Mouse (Mus musculus) testis, postnatal 14 days (tissue): Measurements from ENCODE around the gene Slc17a9.
A peak's percentile ranks its signal among the peaks of the same experiment; 100 is the strongest.
"Not testable (repeated sequence)": the region's sequence is repeated elsewhere in the genome, so short reads cannot be mapped to it uniquely, and the experiment has no call there.

Experiments used
- DNase-seq: peaks from one replicate; pipeline ENCODE4 v3.0.0; 2021; ENCODE audit warnings: low spot score

The Slc17a9 gene

DNA sequence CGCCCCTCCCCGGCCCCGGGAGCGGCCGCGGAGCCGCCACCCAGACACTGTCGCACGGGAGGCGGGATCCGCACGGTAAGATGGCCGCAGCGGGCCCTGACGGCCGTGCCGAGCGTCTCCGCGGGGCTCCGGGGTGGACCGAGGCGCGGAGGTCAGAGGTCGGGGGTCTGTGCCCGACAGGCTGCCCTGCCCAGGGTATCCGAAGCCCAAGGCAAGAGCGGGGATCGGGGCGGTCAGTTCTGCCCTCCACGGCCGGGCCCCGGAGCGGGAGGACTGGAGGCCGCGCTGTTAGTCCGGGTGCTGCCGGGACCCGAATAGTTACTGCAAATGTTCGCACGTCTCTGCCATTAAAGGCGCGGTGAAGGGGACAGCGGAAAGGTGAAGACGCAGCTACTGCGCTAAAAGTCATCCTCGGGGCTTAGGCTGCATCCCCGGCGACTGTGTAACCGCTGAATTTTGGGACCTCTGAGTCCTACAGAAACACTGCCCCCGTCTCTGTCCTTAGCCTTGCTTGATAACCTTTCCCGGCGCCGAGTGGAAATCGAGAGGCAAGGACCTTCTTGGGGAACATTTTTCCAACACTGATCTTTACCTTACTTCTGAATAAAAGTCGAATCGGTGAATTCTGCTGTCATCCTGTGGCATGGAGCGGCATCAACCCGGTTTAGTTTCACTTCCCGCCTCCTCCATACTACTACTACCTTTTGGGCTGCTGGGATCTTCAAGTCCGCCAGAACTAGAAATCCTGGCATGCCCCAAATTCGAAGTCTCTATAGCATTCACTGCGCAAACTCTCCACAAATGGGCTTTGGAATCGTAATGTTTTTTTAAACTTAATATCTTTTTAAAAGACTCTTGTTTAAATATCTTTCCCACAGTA lies 14.5 kb upstream of the Slc17a9 start:
- no peak for DNase-seq

- DNase-seq, result no peak
These were observed 13.5 kb upstream of the Slc17a9 start for GRCm38 (mm10) chr2:180711527-180711926.

DNA sequence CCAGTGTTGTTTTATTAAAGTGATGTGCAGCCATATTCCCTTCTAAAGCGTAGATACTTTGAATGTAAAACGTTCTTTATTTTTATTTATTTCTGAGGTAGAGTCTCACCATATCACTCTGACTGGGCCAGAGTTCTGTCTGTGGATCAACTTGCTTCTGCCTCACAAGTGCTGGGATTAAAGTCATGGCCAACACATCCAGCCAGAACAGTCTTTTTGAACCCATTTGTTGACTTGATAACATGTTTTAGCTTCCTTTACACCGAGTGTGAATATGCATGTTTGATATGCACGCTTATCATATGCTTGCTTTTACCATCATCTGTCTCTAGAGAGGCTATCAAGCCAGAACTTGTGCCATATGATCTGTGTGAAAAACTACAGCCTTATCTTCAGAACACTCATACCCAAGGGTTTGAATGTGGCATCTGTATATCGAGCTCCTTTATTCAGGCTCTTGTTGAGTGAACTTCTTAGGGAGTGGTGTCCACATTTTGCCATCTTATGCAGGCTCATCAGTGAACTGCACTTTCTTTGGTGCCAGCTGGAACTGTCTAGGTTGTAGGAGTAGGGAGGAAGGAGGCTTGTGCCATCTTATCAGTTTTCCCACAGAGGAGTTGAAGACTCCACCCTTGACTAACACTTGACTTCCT lies 12.9 kb upstream of the Slc17a9 start:
- DNase-seq, result no peak

DNA sequence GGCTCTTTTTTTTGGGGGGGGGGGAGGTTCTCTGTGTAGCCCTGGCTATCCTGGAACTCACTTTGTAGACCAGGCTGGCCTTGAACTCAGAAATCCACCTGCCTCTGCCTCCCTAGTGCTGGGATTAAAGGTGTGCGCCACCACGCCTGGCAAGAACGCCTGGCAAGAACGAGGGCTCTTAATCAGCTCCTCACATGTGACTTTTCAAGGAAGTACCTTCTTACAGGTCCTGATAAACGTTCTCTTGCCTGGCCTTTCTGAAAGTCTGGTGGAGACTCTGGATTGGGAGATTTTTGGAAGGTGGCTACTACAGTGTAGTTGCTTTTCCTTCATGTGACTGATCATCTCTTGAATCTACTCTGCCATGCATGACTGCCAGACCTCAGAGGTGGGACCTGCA lies 2.3 kb upstream of the Slc17a9 start:
- DNase-seq, result not testable (repeated sequence)

DNA sequence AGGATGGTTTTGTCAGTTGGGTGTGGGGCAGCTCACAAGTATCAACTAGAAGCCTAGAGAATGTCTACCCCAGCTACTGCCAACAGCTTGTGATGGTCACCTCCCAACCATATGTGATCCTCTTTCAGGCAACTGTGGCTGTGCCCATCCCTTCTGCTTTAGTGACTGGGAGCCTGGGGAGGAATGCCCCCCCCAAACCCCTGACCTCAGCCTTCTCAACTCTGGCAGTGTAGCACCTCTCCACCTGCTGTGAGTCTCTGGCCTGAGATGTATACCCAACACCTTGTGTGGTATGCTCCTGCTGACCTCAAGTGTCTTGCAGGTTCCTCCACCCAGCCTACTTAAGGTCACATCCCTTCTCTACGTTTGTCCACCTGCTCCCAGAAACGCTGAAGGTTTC lies 1.2 kb upstream of the Slc17a9 start:
- no peak for DNase-seq

- no peak for DNase-seq
These were observed 333 bp downstream of the Slc17a9 start for GRCm38 (mm10) chr2:180725414-180725778.

GRCm38 (mm10) chr2:180725856-180726629 lies 980 bp downstream of the Slc17a9 start:
- no peak for DNase-seq

GRCm38 (mm10) chr2:180726658-180727442 lies 1.8 kb downstream of the Slc17a9 start:
- DNase-seq, result no peak

GRCm38 (mm10) chr2:180727613-180728021 lies 2.6 kb downstream of the Slc17a9 start:
- no peak for DNase-seq

- no peak for DNase-seq
These were observed 6.0 kb downstream of the Slc17a9 start for GRCm38 (mm10) chr2:180731036-180731435.

DNA sequence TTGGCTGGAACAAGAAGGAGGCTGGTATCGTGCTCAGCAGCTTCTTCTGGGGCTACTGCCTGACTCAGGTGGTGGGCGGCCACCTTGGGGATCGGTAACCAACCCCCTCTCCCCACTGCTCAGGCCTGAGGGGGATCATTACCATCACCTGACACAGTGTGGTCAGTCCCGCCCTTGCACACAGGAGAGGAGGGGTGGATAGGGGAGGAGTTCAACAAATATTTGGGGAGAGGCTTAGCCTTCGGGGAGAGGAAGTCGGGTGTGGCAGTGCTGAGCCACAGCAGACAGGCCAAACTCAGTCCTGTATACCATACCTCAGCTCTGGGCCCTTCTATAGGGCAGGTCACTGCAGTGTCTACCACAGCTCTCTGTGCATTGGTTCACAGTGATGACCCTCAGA lies 6.9 kb downstream of the Slc17a9 start:
- DNase-seq, result no peak

GRCm38 (mm10) chr2:180735232-180735631 lies 10.2 kb downstream of the Slc17a9 start:
- DNase-seq, result no peak

- DNase-seq, result no peak
These were observed 12.9 kb downstream of the Slc17a9 start for GRCm38 (mm10) chr2:180737984-180738383.

GRCm38 (mm10) chr2:180740349-180740748 lies 15.3 kb downstream of the Slc17a9 start:
- no peak for DNase-seq

GRCm38 (mm10) chr2:180741421-180741820 lies 16.4 kb downstream of the Slc17a9 start:
- no peak for DNase-seq

GRCm38 (mm10) chr2:180742820-180743219 lies 17.8 kb downstream of the Slc17a9 start:
- no peak for DNase-seq

GRCm38 (mm10) chr2:180743321-180743720 lies 18.3 kb downstream of the Slc17a9 start:
- DNase-seq, result no peak

DNA sequence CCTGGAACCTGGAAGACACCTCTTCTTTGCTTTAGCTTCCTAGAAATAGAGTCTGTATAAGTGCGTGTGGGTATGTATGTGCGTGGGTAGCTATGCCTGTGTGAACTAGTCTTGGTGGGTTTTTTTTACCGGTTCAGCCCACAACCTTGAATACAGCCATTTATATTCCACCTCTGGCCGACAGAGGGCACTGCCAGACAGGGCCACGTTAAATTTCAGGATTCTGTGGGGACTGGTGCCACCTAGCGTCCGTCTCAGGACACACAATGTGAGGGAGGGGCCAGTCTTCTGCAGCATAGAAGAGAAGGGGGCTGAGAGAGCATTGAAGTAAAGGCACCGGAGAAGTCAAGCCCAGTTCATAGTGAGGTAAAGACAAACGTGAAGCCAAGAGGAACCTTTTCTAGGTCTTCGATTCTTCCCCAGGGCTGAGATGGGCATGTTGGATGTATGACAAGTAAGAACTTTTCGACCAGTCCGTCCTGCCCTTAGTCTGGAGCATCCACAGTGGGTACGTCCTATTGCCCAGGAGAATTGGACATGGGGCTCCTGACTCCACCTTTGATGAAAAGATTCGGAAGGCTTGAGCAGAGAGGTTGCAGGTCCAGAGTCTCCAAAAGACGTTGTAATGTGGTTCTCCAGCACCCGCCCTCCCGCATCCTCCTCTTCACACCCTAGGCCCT lies 20.3 kb downstream of the Slc17a9 start:
- DNase-seq, result peak; percentile 80

DNA sequence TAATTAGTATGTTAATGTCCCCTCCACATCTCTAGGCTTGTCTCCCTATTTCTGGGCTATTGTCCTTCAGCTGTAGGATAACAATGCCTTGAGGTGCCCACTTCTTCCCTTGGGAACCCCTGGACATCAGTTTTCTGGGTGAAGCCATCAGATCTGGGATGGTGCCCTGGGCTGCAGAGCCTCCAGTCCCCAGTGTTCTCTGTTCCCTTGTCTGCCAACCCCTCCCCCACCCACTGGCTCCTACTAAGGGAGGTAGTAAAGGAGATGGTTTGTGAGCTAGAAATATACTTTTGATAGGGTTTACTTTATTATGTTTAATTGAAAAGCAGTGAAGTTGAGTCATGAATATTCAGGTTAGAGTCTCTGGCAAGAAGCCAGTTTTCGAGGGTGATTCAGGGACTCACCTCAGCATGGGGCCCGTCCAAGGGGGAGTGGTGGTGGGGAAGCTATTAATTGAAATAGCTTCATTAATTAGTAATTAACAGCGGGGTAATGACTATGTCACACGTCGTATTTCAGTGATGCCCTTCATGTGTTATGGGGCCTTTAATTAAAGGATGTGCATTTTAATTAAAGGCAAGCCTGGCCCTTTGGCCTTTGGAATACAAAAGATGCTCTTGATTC lies 21.6 kb downstream of the Slc17a9 start:
- DNase-seq, result no peak

DNA sequence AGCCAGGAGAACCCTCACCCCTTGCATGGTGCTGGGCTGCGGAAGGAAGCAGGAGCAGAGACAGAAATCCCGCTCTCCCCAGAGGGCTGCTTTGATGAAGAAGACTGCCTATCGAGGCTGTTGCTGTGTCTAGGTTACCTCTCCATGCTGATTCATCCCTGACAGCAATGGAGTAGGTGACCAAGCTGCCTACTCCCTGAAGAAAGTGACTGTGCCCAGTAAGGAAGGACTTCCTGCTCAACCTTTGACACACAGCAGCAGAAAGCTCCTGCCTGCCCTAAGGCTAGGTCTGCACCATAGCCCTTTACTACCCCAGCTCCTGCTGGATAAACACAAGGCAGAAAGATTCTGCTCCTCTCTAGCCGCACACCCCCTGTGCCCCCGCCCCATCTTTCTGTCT lies 23.8 kb downstream of the Slc17a9 start:
- no peak for DNase-seq
